Mouse (Mus musculus): ENCODE data around the gene Bcl2l14. TPM values are rescaled to one million over a fixed set of nuclear protein-coding genes. Genes with fewer than 3 reads are reported as not detected.

Gene Bcl2l14
- polyA plus RNA-seq, 1 experiment from 2014 or later = 8.9 TPM

- H3K36me3 ChIP-seq (ENCODE audit: insufficient read depth, low read length) = no peaks in the 10 kb centered on the region
- 63% methylated on average over 12 of the region's 12 CpGs for WGBS
- ATAC-seq (ENCODE audit: low FRiP score, low TSS enrichment) = no peak
- no peak overlapping the region for H3K27ac ChIP-seq (ENCODE audit: low read length)
- no peaks in the 10 kb centered on the region for H3K4me1 ChIP-seq (ENCODE audit: insufficient read depth, low read length)
- H3K27me3 ChIP-seq (ENCODE audit: insufficient read depth, low read length) = no peaks in the 10 kb centered on the region
- H3K4me2 ChIP-seq (replicated peaks; ENCODE audit: low read depth, low read length) = no peak overlapping the region
- H3K9me3 ChIP-seq (ENCODE audit: low read length) = no peaks in the 10 kb centered on the region
- H3K9ac ChIP-seq (replicated peaks; ENCODE audit: low read length) = no peak overlapping the region
- H3K4me3 ChIP-seq (ENCODE audit: low read length) = no peak overlapping the region
Measured at GRCm38 (mm10) chr6:134367366-134368281, 28.5 kb upstream of the Bcl2l14 start.

- Histone ChIP-seq H3K36me3 (ENCODE audit: insufficient read depth, low read length) (no peaks in the 10 kb centered on the region), H3K4me2 (replicated peaks; ENCODE audit: low read depth, low read length) (no peak overlapping the region), H3K4me1 (ENCODE audit: insufficient read depth, low read length) (no peaks in the 10 kb centered on the region), H3K4me3 (ENCODE audit: low read length) (no peak overlapping the region), H3K9me3 (ENCODE audit: low read length) (no peaks in the 10 kb centered on the region), H3K9ac (replicated peaks; ENCODE audit: low read length) (no peak overlapping the region), H3K27me3 (ENCODE audit: insufficient read depth, low read length) (no peaks in the 10 kb centered on the region), H3K27ac (ENCODE audit: low read length) (no peak overlapping the region)
- ATAC-seq (ENCODE audit: low FRiP score, low TSS enrichment) = no peak
- WGBS = 58% methylated on average over 2 of the region's 2 CpGs
Measured at GRCm38 (mm10) chr6:134372946-134373345, 23.2 kb upstream of the Bcl2l14 start.

GRCm38 (mm10) chr6:134377201-134377600 is 18.9 kb upstream of the Bcl2l14 start:
- H3K27ac ChIP-seq (ENCODE audit: low read length) = no peak overlapping the region
- no peak for ATAC-seq (ENCODE audit: low FRiP score, low TSS enrichment)
- no peaks in the 10 kb centered on the region for H3K4me1 ChIP-seq (ENCODE audit: insufficient read depth, low read length)
- no peak overlapping the region for H3K9ac ChIP-seq (replicated peaks; ENCODE audit: low read length)
- no peak overlapping the region for H3K4me3 ChIP-seq (ENCODE audit: low read length)
- WGBS = 70% methylated on average over 5 of the region's 5 CpGs
- no peaks in the 10 kb centered on the region for H3K36me3 ChIP-seq (ENCODE audit: insufficient read depth, low read length)
- H3K4me2 ChIP-seq (replicated peaks; ENCODE audit: low read depth, low read length) = no peak overlapping the region
- H3K27me3 ChIP-seq (ENCODE audit: insufficient read depth, low read length) = no peaks in the 10 kb centered on the region
- H3K9me3 ChIP-seq (ENCODE audit: low read length) = peaks cover 8% of the 10 kb centered on the region; the same call in 1 of the 2 replicates

- 67% methylated on average over 3 of the region's 3 CpGs for WGBS
- no peak overlapping the region for H3K4me3 ChIP-seq (ENCODE audit: low read length)
- no peaks in the 10 kb centered on the region for H3K27me3 ChIP-seq (ENCODE audit: insufficient read depth, low read length)
- H3K27ac ChIP-seq (ENCODE audit: low read length) = no peak overlapping the region
- no peak overlapping the region for H3K9ac ChIP-seq (replicated peaks; ENCODE audit: low read length)
- H3K9me3 ChIP-seq (ENCODE audit: low read length) = peaks cover 8% of the 10 kb centered on the region; the same call in 1 of the 2 replicates
- H3K4me2 ChIP-seq (replicated peaks; ENCODE audit: low read depth, low read length) = no peak overlapping the region
- H3K36me3 ChIP-seq (ENCODE audit: insufficient read depth, low read length) = no peaks in the 10 kb centered on the region
- no peak for ATAC-seq (ENCODE audit: low FRiP score, low TSS enrichment)
- H3K4me1 ChIP-seq (ENCODE audit: insufficient read depth, low read length) = no peaks in the 10 kb centered on the region
Measured at GRCm38 (mm10) chr6:134377856-134378255, 18.3 kb upstream of the Bcl2l14 start.

GRCm38 (mm10) chr6:134381462-134381861 is 14.7 kb upstream of the Bcl2l14 start:
- no peaks in the 10 kb centered on the region for H3K27me3 ChIP-seq (ENCODE audit: insufficient read depth, low read length)
- 85% methylated on average over 6 of the region's 6 CpGs for WGBS
- ATAC-seq (ENCODE audit: low FRiP score, low TSS enrichment) = no peak
- H3K9ac ChIP-seq (replicated peaks; ENCODE audit: low read length) = no peak overlapping the region
- H3K27ac ChIP-seq (ENCODE audit: low read length) = no peak overlapping the region
- no peaks in the 10 kb centered on the region for H3K36me3 ChIP-seq (ENCODE audit: insufficient read depth, low read length)
- no peak overlapping the region for H3K4me2 ChIP-seq (replicated peaks; ENCODE audit: low read depth, low read length)
- no peak overlapping the region for H3K4me3 ChIP-seq (ENCODE audit: low read length)
- H3K4me1 ChIP-seq (ENCODE audit: insufficient read depth, low read length) = no peaks in the 10 kb centered on the region
- peaks cover 8% of the 10 kb centered on the region; the same call in 1 of the 2 replicates for H3K9me3 ChIP-seq (ENCODE audit: low read length)

- no peak overlapping the region for H3K4me2 ChIP-seq (replicated peaks; ENCODE audit: low read depth, low read length)
- no peak for ATAC-seq (ENCODE audit: low FRiP score, low TSS enrichment)
- no peak overlapping the region for H3K4me3 ChIP-seq (ENCODE audit: low read length)
- no peaks in the 10 kb centered on the region for H3K9me3 ChIP-seq (ENCODE audit: low read length)
- no peak overlapping the region for H3K9ac ChIP-seq (replicated peaks; ENCODE audit: low read length)
- 87% methylated on average over 6 of the region's 6 CpGs for WGBS
- H3K36me3 ChIP-seq (ENCODE audit: insufficient read depth, low read length) = no peaks in the 10 kb centered on the region
- no peak overlapping the region for H3K27ac ChIP-seq (ENCODE audit: low read length)
- H3K27me3 ChIP-seq (ENCODE audit: insufficient read depth, low read length) = no peaks in the 10 kb centered on the region
- no peaks in the 10 kb centered on the region for H3K4me1 ChIP-seq (ENCODE audit: insufficient read depth, low read length)
Measured at GRCm38 (mm10) chr6:134385931-134386330, 10.2 kb upstream of the Bcl2l14 start.

- no peaks in the 10 kb centered on the region for H3K4me1 ChIP-seq (ENCODE audit: insufficient read depth, low read length)
- no peaks in the 10 kb centered on the region for H3K36me3 ChIP-seq (ENCODE audit: insufficient read depth, low read length)
- no peaks in the 10 kb centered on the region for H3K9me3 ChIP-seq (ENCODE audit: low read length)
- H3K27me3 ChIP-seq (ENCODE audit: insufficient read depth, low read length) = no peaks in the 10 kb centered on the region
- H3K4me3 ChIP-seq (ENCODE audit: low read length) = no peak overlapping the region
- 84% methylated on average over 10 of the region's 10 CpGs for WGBS
- no peak for ATAC-seq (ENCODE audit: low FRiP score, low TSS enrichment)
- H3K4me2 ChIP-seq (replicated peaks; ENCODE audit: low read depth, low read length) = no peak overlapping the region
- no peak overlapping the region for H3K9ac ChIP-seq (replicated peaks; ENCODE audit: low read length)
- no peak overlapping the region for H3K27ac ChIP-seq (ENCODE audit: low read length)
Measured at GRCm38 (mm10) chr6:134387396-134387795, 8.7 kb upstream of the Bcl2l14 start.

GRCm38 (mm10) chr6:134388424-134389110 is 7.6 kb upstream of the Bcl2l14 start:
- Histone ChIP-seq H3K9me3 (ENCODE audit: low read length) (no peaks in the 10 kb centered on the region), H3K4me1 (ENCODE audit: insufficient read depth, low read length) (no peaks in the 10 kb centered on the region), H3K4me3 (ENCODE audit: low read length) (no peak overlapping the region), H3K27me3 (ENCODE audit: insufficient read depth, low read length) (no peaks in the 10 kb centered on the region), H3K36me3 (ENCODE audit: insufficient read depth, low read length) (no peaks in the 10 kb centered on the region), H3K4me2 (replicated peaks; ENCODE audit: low read depth, low read length) (peak overlapping the region; percentile 23), H3K9ac (replicated peaks; ENCODE audit: low read length) (no peak overlapping the region), H3K27ac (ENCODE audit: low read length) (no peak overlapping the region)
- 56% methylated on average over 24 of the region's 24 CpGs for WGBS
- peak; percentile 36 for ATAC-seq (ENCODE audit: low FRiP score, low TSS enrichment)

GRCm38 (mm10) chr6:134389248-134389891 is 6.7 kb upstream of the Bcl2l14 start:
- Histone ChIP-seq H3K9ac (replicated peaks; ENCODE audit: low read length) (no peak overlapping the region), H3K4me3 (ENCODE audit: low read length) (no peak overlapping the region), H3K27me3 (ENCODE audit: insufficient read depth, low read length) (no peaks in the 10 kb centered on the region), H3K9me3 (ENCODE audit: low read length) (no peaks in the 10 kb centered on the region), H3K27ac (ENCODE audit: low read length) (no peak overlapping the region), H3K4me1 (ENCODE audit: insufficient read depth, low read length) (no peaks in the 10 kb centered on the region), H3K4me2 (replicated peaks; ENCODE audit: low read depth, low read length) (no peak overlapping the region), H3K36me3 (ENCODE audit: insufficient read depth, low read length) (no peaks in the 10 kb centered on the region)
- WGBS = 20% methylated on average over 11 of the region's 11 CpGs
- ATAC-seq (ENCODE audit: low FRiP score, low TSS enrichment) = no peak

Data from kidney, embryonic 16.5 days (tissue).